8 mouse cellular contexts compared by ENCODE assay signal in genomic region chr1:158361964-158362291, GRCm38 (mm10). TPM values are rescaled to one million over a fixed set of nuclear protein-coding genes. Genes with fewer than 3 reads are reported as not detected.
DNase-seq lines count a peak whose midpoint lies in the region; ATAC-seq lines count a peak whose summit lies in the region.
"Had no signal": no experiment of that assay in that cellular context is flagged by ENCODE, and none has a peak within 500 bp of the region (broad histone marks: within the 10 kb centered on the region; RNA-seq: fewer than 3 reads in every experiment).

Gene Astn1, plus strand, starts transcription at chr1:158362273.

- peak within 1 kb of the TSS; percentile 51 for H3K4me3 ChIP-seq in forebrain, embryonic 14.5 days (ENCODE audit: low read depth, low read length)
- H3K4me3 ChIP-seq in neural tube, embryonic 15.5 days (replicated peaks): peak within 1 kb of the TSS; percentile 67

- 2% methylated on average over 2 of the region's 2 CpGs for whole genome bisulfite sequencing in forebrain, embryonic 14.5 days
- WGBS in neural tube, embryonic 15.5 days: 3% methylated on average over 2 of the region's 2 CpGs

- DNase-seq in left cerebral cortex, adult 18-20 months (ENCODE audit: low spot score in 2 of 2): no peak
- no peak for DNase-seq in left cerebral cortex, adult 9 months (ENCODE audit: low spot score in 2 of 2)
- no peak for DNase-seq in forebrain, embryonic 14.5 days (ENCODE audit: low spot score)
- DNase-seq in left cerebral cortex, adult 8-10 months (ENCODE audit: low spot score in 2 of 2): no peak
- DNase-seq in kidney, postnatal 14 days: no peak
- DNase-seq in adrenal gland, postnatal 36 days: no peak

- peak within 1 kb of the TSS; percentile 76 for H3K4me2 ChIP-seq in forebrain, embryonic 14.5 days (ENCODE audit: low read length)
- H3K4me2 ChIP-seq in neural tube, embryonic 15.5 days: peak within 1 kb of the TSS; percentile 86

- peak within 1 kb of the TSS; percentile 90 for H3K9ac ChIP-seq in forebrain, embryonic 14.5 days (ENCODE audit: low read length)
- peak within 1 kb of the TSS; percentile 94 for H3K9ac ChIP-seq in neural tube, embryonic 15.5 days (replicated peaks)

- no peaks in the 10 kb centered on the region for H3K9me3 ChIP-seq in forebrain, embryonic 14.5 days (replicated peaks; ENCODE audit: control insufficient read depth, low read length)
- H3K9me3 ChIP-seq in neural tube, embryonic 15.5 days (replicated peaks): no peaks in the 10 kb centered on the region

- ATAC-seq in forebrain, embryonic 14.5 days: no peak
- ATAC-seq in neural tube, embryonic 15.5 days (ENCODE audit: low FRiP score): no peak; the same call in 1 of the 2 replicates

- H3K27ac ChIP-seq in forebrain, embryonic 14.5 days (ENCODE audit: low read depth, low read length): peak within 1 kb of the TSS; percentile 89
- peak within 1 kb of the TSS; percentile 95 for H3K27ac ChIP-seq in neural tube, embryonic 15.5 days (replicated peaks)
- H3K27ac ChIP-seq: macrophage had no signal

- no peaks in the 10 kb centered on the region for H3K27me3 ChIP-seq in forebrain, embryonic 14.5 days (replicated peaks; ENCODE audit: control insufficient read depth, insufficient read depth, low read length)
- H3K27me3 ChIP-seq in neural tube, embryonic 15.5 days (replicated peaks): no peaks in the 10 kb centered on the region

- H3K4me1 ChIP-seq in forebrain, embryonic 14.5 days (ENCODE audit: control insufficient read depth, insufficient read depth, low read length): peaks cover 28% of the 10 kb centered on the region
- peaks cover 41% of the 10 kb centered on the region for H3K4me1 ChIP-seq in neural tube, embryonic 15.5 days

- no peaks in the 10 kb centered on the region for H3K36me3 ChIP-seq in forebrain, embryonic 14.5 days (ENCODE audit: control insufficient read depth, insufficient read depth, low read length)
- H3K36me3 ChIP-seq in neural tube, embryonic 15.5 days: no peaks in the 10 kb centered on the region

RNA-seq across cellular contexts. Expression of gene Astn1, which starts in this region (rescaled TPM):
- 100 to 1,000 TPM; 169 to 182 TPM for total RNA-seq in left cerebral cortex, adult 18-20 months (2021)
- polyA plus RNA-seq in forebrain, embryonic 14.5 days (2014; fragmentation: Nextera tagmentation; extraction: Ambion mirVana): 38.4 and 40.1 TPM in 2 replicates
- 100 to 1,000 TPM; 162 to 180 (median 164) TPM for total RNA-seq in left cerebral cortex, adult 8-10 months (2022)
- polyA plus RNA-seq in neural tube, embryonic 15.5 days (2015; fragmentation: Nextera tagmentation; extraction: Ambion mirVana): 34.3 and 39.5 TPM in 2 replicates
- total RNA-seq in adrenal gland, postnatal 36 days (2021): 1 to 10 TPM; 4.8 to 6.4 TPM
- polyA plus RNA-seq: macrophage had no signal

Comparison
In these comparisons a context has a peak if more than half of its experiments do, and no peak if none do; other contexts are left out.
1. RNA of gene Astn1 (total RNA-seq): 169 to 182 TPM in left cerebral cortex, adult 18-20 months and 162 to 180 TPM in left cerebral cortex, adult 8-10 months; 4.8 to 6.4 TPM in adrenal gland, postnatal 36 days; every median in the first group is over 10 times any median in the second.